Mouse (Mus musculus) WW6 (cell line): Measurements from ENCODE around the gene Pcsk2.

ENCODE experiments used
- DNase-seq: peaks from one replicate; pipeline ENCODE4 v3.0.0-alpha.2; 2013; ENCODE audit warnings: low read depth, low spot score

Gene Pcsk2

GRCm38 (mm10) chr2:143644374-143644773, 98.4 kb downstream of the Pcsk2 start:
- DNase-seq: no peak

- no peak for DNase-seq
Observed at GRCm38 (mm10) chr2:143646001-143646400, 100.0 kb downstream of the Pcsk2 start.

GRCm38 (mm10) chr2:143654621-143655020, 108.7 kb downstream of the Pcsk2 start:
- no peak for DNase-seq

- DNase-seq: no peak
Observed at GRCm38 (mm10) chr2:143656968-143657367, 111.0 kb downstream of the Pcsk2 start.

GRCm38 (mm10) chr2:143666785-143667184, 120.8 kb downstream of the Pcsk2 start:
- DNase-seq: no peak

GRCm38 (mm10) chr2:143677869-143678268, 131.9 kb downstream of the Pcsk2 start:
- no peak for DNase-seq

- DNase-seq: no peak
Observed at GRCm38 (mm10) chr2:143679513-143679912, 133.6 kb downstream of the Pcsk2 start.

GRCm38 (mm10) chr2:143681873-143682555, 136.1 kb downstream of the Pcsk2 start:
- DNase-seq: no peak

- no peak for DNase-seq
Observed at GRCm38 (mm10) chr2:143683513-143683912, 137.6 kb downstream of the Pcsk2 start.

GRCm38 (mm10) chr2:143691244-143691643, 145.3 kb downstream of the Pcsk2 start:
- DNase-seq: no peak

GRCm38 (mm10) chr2:143696026-143696557, 150.1 kb downstream of the Pcsk2 start:
- DNase-seq: no peak

GRCm38 (mm10) chr2:143696704-143697103, 150.7 kb downstream of the Pcsk2 start:
- no peak for DNase-seq

GRCm38 (mm10) chr2:143701141-143701540, 155.2 kb downstream of the Pcsk2 start:
- no peak for DNase-seq

GRCm38 (mm10) chr2:143702931-143703344, 157.0 kb downstream of the Pcsk2 start:
- no peak for DNase-seq

- DNase-seq: no peak
Observed at GRCm38 (mm10) chr2:143708205-143708604, 162.2 kb downstream of the Pcsk2 start.

GRCm38 (mm10) chr2:143709249-143709648, 163.3 kb downstream of the Pcsk2 start:
- DNase-seq: no peak

GRCm38 (mm10) chr2:143709979-143710378, 164.0 kb downstream of the Pcsk2 start:
- no peak for DNase-seq

- no peak for DNase-seq
Observed at GRCm38 (mm10) chr2:143711886-143712285, 165.9 kb downstream of the Pcsk2 start.

- DNase-seq: no peak
Observed at GRCm38 (mm10) chr2:143712901-143713300, 166.9 kb downstream of the Pcsk2 start.

GRCm38 (mm10) chr2:143713902-143714301, 167.9 kb downstream of the Pcsk2 start:
- DNase-seq: no peak

- no peak for DNase-seq
Observed at GRCm38 (mm10) chr2:143715110-143715509, 169.2 kb downstream of the Pcsk2 start.

- DNase-seq: no peak
Observed at GRCm38 (mm10) chr2:143723231-143723630, 177.3 kb downstream of the Pcsk2 start.

- DNase-seq: no peak
Observed at GRCm38 (mm10) chr2:143724101-143724500, 178.1 kb downstream of the Pcsk2 start.

- no peak for DNase-seq
Observed at GRCm38 (mm10) chr2:143724720-143725119, 178.8 kb downstream of the Pcsk2 start.
